Mouse (Mus musculus) spleen, postnatal 10 days (tissue): ENCODE results near the gene Gm20388.

Experiments
- DNase-seq, 2 experiments: peaks; one replicate each; pipeline ENCODE4 v3.0.0; 2021 to 2022; ENCODE audit warnings: low spot score in 2 of 2

Gm20388 gene

GRCm38 (mm10) chr8:123887956-123888355 lies 3977.3 kb downstream of the Gm20388 start:
- DNase-seq: no peak

DNA sequence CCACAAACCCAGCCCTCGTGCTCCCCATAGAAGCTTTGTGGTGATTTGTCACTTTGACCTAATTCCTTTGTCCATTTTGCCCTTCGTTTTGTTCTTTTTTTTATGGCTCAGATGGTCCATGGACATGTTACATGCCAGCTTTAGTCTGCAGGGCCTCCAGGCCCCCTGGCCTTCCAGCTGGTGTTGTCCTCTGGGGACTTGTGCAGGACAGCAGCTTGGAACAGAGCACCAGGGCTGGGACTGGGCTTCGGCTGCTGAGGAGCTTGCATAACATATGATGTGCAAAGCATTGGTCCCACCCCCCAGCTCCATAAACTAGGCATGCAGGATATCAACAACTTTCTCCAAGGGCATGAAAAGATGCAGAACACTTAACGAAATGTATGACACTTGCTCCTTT lies 3979.2 kb downstream of the Gm20388 start:
- no peak for DNase-seq

GRCm38 (mm10) chr8:123891271-123891670 lies 3980.6 kb downstream of the Gm20388 start:
- peak in 1 of 2 experiments; percentile 38 for DNase-seq

DNA sequence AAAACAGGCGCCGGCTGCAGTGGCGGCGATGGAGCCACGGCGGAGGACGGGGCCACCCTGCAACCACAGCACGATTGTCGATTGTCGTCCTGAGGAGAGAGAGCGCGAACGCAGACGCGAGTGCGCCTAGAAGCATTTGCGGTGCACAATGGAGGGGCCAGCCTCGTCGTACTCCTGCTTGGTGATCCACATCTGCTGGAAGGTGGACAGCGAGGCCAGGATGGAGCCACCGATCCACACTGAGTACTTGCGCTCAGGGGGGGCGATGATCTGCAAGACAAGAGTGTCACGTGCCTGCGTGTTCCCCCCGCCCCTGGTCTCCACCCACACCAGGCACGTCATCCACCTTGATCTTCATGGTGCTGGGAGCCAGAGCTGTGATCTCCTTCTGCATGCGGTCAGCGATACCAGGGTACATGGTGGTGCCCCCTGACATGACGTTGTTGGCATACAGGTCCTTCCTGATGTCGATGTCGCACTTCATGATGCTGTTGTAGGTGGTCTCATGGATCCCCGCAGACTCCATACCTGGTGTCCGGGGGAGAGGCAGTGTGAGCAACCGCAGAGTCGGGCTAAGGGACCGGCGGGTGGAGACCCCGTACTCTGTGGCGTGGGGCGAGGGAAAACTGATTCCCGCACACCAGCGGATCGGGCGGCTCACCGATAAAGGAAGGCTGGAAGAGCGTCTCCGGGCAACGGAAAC lies 3981.4 kb downstream of the Gm20388 start:
- no peak for DNase-seq

- no peak for DNase-seq
These were observed 3982.0 kb downstream of the Gm20388 start for GRCm38 (mm10) chr8:123892586-123893155.

- no peak for DNase-seq
These were observed 3982.8 kb downstream of the Gm20388 start for GRCm38 (mm10) chr8:123893413-123893812.

DNA sequence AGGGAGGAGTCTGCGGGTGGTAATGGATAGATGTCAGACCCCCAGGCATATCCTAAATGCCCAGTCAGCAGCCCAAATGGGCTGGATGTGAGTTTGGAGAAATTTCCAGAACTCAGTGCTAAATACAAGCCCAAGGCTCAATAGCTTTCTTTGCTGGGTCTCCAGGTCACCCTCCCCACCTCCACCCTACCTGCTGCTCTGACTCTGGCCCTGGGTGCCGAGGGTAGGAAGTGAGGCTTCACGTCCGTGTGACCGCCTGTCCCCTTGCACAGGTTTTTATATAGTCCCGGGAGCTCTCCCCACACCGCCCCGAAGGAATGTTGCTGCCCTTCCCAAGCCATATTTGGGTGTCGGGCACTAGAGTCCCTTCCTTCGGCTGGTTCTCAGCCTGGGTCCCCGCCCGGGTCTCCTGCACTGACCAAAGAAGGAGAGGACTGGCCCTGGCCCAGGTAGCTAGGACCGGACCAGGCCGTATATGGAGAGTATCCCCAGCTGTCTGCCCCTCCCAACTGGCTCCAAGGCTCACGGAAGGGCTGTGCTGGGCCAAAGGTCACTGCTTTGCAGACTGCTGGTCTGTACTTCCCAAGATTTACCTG lies 3984.0 kb downstream of the Gm20388 start, which contains the start of gene Acta1:
Gene Acta1 (minus strand): TSS at position 250 of the 596 bp plus-strand sequence.
- no peak for DNase-seq

DNA sequence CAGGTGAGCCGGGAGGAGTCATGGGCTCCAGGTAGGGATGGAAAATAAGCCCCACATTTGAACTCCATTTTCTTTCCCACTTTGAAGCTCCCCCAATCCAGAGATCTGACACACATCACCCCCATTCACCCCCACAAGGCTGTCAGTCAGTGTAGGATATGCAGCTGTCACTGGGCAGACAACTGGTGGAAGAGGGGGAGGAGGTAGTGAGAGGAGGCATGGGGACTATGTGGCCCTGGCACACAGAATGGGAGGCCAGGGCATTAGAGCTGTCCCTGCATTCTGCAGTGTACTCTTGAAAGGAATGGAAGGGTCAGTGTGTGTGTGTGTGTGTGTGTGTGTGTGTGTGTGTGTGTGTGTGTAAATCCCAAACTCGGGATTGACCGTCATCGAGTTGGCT lies 3984.6 kb downstream of the Gm20388 start:
- DNase-seq: no peak

DNA sequence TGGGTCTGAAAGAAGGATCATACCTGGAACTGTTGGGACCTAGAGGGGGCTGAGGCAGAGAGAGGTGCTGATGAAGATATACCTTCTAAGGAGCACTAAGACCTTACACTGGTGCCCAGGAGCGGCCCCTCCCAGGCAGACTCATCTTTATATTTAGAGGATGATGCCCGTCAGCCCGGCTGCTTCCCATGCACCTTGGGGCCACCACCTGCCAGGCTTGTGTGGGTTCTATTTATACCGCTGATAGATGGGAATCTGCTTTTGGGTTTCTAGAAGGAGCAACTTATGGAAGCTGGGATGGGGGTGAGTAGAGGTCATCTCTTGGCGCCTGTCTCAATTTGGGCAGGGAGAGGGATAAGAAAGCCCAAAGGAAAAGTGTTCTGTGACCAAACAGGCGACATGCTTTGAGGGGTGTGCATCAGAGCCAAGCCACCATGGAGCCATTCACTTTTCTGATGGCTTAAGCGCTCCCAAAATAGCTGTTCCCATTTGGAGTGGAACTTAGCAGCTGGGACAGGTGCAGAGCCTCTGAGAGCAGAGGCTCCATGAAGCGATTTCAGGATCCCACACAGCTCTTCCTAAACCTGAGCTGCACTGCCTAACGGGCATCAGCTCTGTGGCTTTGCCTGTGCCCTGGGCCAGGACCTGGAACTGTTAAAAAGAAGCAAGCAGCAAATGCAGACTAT lies 3985.2 kb downstream of the Gm20388 start:
- DNase-seq: no peak

- no peak for DNase-seq
These were observed 3985.7 kb downstream of the Gm20388 start for GRCm38 (mm10) chr8:123896366-123896761.

DNA sequence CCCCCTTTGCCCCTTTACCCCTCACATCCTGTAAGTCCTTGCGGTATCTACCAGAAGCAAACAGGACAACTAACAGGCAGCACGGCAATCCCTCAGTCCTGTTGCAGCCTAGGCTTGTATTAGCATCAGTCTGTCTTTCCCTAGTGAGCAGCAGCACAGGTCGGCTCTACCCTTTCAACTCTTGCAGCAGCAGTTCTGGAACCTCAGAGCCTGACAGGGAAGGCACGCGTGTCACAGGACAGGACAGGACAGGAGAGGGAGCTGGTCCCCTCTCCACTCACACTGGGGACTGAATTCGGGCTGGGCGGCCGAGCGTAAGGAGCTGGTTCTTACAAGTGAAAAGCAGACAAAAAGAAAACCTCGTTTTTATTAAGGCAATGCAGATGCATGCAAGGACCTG lies 3986.1 kb downstream of the Gm20388 start:
- no peak for DNase-seq

- no peak for DNase-seq
These were observed 3987.9 kb downstream of the Gm20388 start for GRCm38 (mm10) chr8:123898576-123898975.

DNA sequence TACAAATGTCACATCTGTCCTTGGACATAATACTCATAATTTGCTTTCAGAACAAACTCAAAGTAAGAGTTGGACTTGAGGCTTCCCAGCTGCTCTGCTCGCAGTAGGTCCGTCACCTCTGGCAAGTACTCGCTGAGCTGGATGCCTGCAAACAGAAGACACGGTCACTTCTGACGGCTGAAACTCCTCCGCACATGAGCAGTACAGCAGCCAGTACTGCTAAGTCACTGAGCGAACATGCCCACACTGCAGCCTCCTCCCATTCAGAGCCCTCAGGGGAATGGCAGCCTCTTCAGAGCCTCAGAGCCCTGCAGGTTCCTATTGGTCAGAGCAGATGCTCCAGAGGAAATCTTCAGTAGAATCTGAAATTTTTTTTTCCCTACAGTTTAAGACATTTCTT lies 3988.7 kb downstream of the Gm20388 start:
- no peak for DNase-seq

DNA sequence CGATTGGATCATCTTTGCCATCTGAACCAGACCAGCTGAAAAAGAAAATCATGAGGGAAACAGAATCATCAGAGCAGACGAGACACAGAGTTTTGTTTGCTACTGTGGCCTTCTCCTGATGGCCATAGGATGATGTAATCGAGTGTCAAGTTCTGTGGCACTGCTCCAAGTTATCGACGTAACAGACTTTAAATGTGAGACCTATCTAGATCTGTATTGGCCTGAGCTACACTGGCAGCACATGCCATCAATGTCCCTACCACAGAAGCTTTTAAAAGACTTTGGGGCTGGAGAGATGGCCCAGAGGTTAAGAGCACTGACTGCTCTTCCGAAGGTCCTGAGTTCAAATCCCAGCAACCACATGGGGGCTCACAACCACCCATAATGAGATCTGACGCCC lies 3992.0 kb downstream of the Gm20388 start:
- DNase-seq: no peak

- no peak for DNase-seq
These were observed 3997.0 kb downstream of the Gm20388 start for GRCm38 (mm10) chr8:123907604-123908003.

DNA sequence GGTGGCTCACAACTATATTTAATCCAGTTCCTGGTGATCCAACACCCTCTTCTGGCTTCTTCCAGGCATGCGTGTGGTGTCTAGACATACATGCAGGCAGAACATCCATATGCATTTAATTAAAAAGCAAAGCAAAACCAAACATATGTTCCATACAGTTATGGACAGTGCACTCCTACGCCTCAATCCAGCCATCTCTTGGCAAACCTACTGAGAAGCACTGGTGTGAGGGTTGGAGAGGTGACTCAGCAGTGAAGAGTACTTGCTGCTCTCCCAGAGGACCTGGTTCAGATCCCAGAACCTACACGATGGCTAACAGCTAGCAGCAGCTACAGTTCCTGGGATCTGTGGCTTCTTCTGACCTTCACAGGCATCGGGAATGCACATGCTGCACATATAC lies 4001.6 kb downstream of the Gm20388 start:
- DNase-seq: no peak

DNA sequence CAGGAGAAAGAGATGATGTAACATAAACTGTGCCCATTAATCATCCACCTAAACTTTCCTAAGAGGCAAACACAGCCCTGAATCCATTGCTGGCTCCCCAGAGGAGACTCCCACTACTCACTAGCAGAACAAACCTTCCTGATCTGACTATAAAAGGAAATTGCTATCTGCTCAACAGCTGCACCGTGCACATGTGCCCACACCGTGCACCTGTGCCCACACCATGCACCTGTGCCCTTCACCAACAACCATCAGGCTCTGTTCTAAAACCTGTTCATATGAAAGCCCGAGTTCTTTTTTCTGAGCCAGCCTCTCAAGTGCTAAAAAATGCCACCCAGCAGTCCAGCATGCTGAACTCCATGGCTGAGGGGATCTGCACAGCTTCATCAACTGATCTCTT lies 4004.0 kb downstream of the Gm20388 start:
- no peak for DNase-seq

DNA sequence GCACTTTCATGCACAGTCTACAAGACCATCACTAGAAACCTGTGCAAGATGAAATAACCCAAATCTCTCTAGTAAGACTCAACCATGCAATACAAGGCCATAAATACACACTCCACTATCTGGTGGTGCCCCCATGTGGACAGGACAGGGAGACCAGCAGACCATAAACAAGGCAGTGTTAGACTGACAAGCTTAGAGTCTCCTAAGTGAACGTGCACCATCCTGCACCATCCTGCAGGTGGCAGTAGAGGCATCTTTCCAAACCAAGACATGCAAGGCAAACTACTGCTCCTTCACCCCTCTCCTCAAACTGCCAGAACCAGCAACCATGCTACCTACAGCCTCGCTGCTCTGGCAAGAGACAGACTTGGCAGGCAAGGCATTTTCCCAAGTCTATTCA lies 4014.1 kb downstream of the Gm20388 start:
- DNase-seq: peak; percentile 69 to 87

DNA sequence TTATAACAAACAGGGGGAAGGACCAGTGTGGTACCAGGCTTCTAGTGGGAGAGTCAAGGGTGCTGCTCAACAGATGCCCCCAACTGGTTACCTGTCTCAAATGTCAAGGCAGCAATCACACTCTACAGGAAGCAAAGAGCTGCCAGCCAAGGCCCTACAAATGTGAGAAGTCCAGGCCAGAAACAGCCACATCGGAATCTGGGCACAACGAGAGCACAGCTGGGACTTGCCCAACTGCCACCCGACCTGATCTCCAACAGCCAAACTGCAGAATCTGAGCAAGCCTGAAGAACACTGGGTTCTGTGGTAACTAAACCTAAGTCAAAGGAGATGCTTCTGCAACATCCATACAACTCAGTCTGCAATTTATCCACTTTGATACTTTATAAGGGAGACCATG lies 4015.0 kb downstream of the Gm20388 start:
- no peak for DNase-seq

- DNase-seq: no peak
These were observed 4018.4 kb downstream of the Gm20388 start for GRCm38 (mm10) chr8:123929026-123929425.

GRCm38 (mm10) chr8:123948942-123949685 lies 4038.5 kb downstream of the Gm20388 start, which contains the start of gene Nup133:
Gene Nup133 (minus strand): TSS chr8:123949265.
- peak; percentile 99 to 100 for DNase-seq

DNA sequence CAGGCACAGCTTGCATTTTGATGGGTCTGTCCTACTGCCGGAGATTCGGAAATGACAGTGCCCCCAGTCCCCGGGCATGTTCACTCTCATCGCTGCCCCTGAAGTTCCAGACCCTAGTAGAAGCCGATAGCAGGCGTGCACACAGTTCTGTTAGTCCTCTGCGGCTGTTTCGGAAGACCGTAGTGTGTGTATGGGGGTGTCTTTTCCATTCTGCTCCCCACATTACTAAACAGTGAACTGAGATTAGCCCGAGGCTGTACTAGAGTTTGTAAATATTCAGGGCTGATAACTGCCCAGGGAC lies 4039.0 kb downstream of the Gm20388 start:
- no peak for DNase-seq
